Mouse (Mus musculus) liver, adult 2 months (tissue): Measurements from ENCODE around the gene Snx32.

Source experiments
- CTCF ChIP-seq: fragments of 200-500 bp; IDR thresholded peaks from 2 replicates; pipeline ENCODE4 v1.5.1; 2011; ENCODE audit warnings: low read depth, low read length, control low read depth
- POLR2A ChIP-seq: fragments of 200-500 bp; IDR thresholded peaks from 2 replicates; pipeline ENCODE4 v1.6.1; 2011; ENCODE audit warnings: low read length, control low read depth; ENCODE audit not compliant: insufficient read depth; ENCODE audit errors: extremely low read depth

GRCm38 (mm10) chr19:5449673-5450072, 60.7 kb downstream of the Snx32 start:
- TF ChIP-seq POLR2A: no peak
- no peak for TF ChIP-seq CTCF
